Mouse (Mus musculus): ENCODE data around the gene 1700109H08Rik. TPM values are rescaled to one million over a fixed set of nuclear protein-coding genes. Genes with fewer than 3 reads are reported as not detected.
"Not testable (repeated sequence)": the region's sequence is repeated elsewhere in the genome, so short reads cannot be mapped to it uniquely, and the experiment has no call there.

The 1700109H08Rik gene
- polyA plus RNA-seq, 1 experiment = 4.9 TPM

DNA sequence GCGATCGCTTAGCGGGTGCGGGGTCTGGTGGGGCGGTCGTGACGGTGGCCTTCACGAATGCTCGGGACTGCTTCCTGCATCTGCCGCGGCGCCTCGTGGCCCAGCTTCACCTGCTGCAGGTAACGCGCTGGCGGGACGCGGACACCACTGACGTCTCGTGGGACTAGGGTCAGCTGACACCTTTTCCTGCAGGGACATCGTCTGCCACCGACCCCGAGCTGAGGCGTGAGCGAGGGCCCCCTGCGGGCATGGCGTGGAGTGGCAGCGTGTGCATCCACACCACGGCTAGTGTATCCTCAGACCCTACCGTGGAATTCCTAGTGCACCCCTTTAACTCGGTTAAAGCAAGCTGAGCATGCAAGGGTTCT, 25.0 kb downstream of the 1700109H08Rik start, which contains the start of gene Rbm48:
Gene Rbm48, minus strand, starts transcription at position 187 of the 368 bp plus-strand sequence.
- TF ChIP-seq CTCF (IDR thresholded peaks at IDR 0.05; ENCODE audit: extremely low read depth, insufficient read depth, low read length) (peak; percentile 56), POLR2A (IDR thresholded peaks at IDR 0.05; ENCODE audit: extremely low read depth, insufficient read depth, low read length) (peak; percentile 58; the same call in 1 of the 2 replicates)
- Histone ChIP-seq H3K4me3 (ENCODE audit: insufficient read depth, low read length) (peak within 1 kb of the TSS; percentile 80), H3K4me1 (ENCODE audit: control insufficient read depth, insufficient read depth, low read length) (peaks cover 5% of the 10 kb centered on the region), H3K27ac (ENCODE audit: insufficient read depth, low read length) (peak within 1 kb of the TSS; percentile 80)

DNA sequence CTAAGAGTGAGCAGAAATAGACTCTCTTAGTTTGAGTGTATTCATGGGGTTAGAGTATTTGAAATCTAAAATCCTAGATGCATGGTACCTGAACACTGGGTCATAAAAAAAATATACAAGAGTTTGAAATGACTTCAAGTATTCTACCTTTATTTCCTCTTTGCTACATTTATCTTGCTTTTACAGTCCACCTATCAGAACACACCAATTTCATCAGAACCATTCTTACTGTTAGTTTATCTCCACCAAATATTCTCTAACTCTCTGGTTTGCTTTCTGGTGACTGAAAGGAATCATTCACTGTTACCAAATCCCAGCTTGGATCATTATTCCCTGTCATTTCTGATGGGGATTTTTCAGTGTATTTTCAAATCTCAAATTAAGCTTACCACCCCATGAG, 25.8 kb downstream of the 1700109H08Rik start:
- Histone ChIP-seq H3K4me1 (ENCODE audit: control insufficient read depth, insufficient read depth, low read length) (peaks cover 5% of the 10 kb centered on the region), H3K27ac (ENCODE audit: insufficient read depth, low read length) (no peak overlapping the region), H3K4me3 (ENCODE audit: insufficient read depth, low read length) (peak overlapping the region; percentile 80; the same call in 1 of the 2 replicates)
- no peak for TF ChIP-seq CTCF (IDR thresholded peaks at IDR 0.05; ENCODE audit: extremely low read depth, insufficient read depth, low read length)
- TF ChIP-seq POLR2A (IDR thresholded peaks at IDR 0.05; ENCODE audit: extremely low read depth, insufficient read depth, low read length) = no peak

DNA sequence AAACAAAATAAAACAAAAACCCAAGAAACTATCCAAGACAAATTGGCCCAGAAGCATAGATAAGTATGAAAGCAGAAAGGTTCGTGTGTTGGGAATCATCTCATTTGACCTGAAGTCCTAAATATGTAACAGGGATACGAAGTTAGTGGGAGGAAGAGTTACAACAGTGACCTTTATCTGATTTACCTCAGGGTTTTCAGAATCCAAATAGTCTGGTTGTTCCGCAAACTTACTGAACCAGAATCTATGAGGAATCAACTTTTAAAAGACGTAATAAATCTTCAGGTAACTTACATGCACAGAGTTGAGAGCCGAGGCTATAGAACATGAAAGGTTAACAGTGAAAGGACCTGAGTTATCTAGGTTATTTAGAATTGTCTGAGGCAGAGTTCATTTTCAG, 27.4 kb downstream of the 1700109H08Rik start:
- no peak for TF ChIP-seq CTCF (IDR thresholded peaks at IDR 0.05; ENCODE audit: extremely low read depth, insufficient read depth, low read length)
- no peak for TF ChIP-seq POLR2A (IDR thresholded peaks at IDR 0.05; ENCODE audit: extremely low read depth, insufficient read depth, low read length)
- H3K4me1 ChIP-seq (ENCODE audit: control insufficient read depth, insufficient read depth, low read length) = peaks cover 5% of the 10 kb centered on the region
- H3K27ac ChIP-seq (ENCODE audit: insufficient read depth, low read length) = no peak overlapping the region
- no peak overlapping the region for H3K4me3 ChIP-seq (ENCODE audit: insufficient read depth, low read length)

- TF ChIP-seq CTCF (IDR thresholded peaks at IDR 0.05; ENCODE audit: extremely low read depth, insufficient read depth, low read length) (no peak), POLR2A (IDR thresholded peaks at IDR 0.05; ENCODE audit: extremely low read depth, insufficient read depth, low read length) (no peak)
- H3K4me3 ChIP-seq (ENCODE audit: insufficient read depth, low read length) = no peak overlapping the region
- H3K4me1 ChIP-seq (ENCODE audit: control insufficient read depth, insufficient read depth, low read length) = peaks cover 1% of the 10 kb centered on the region; the same call in 1 of the 2 replicates
- no peak overlapping the region for H3K27ac ChIP-seq (ENCODE audit: insufficient read depth, low read length)
Measured at GRCm38 (mm10) chr5:3600298-3600697, 28.9 kb downstream of the 1700109H08Rik start.

- peaks cover 1% of the 10 kb centered on the region; the same call in 1 of the 2 replicates for H3K4me1 ChIP-seq (ENCODE audit: control insufficient read depth, insufficient read depth, low read length)
- no peak for TF ChIP-seq CTCF (IDR thresholded peaks at IDR 0.05; ENCODE audit: extremely low read depth, insufficient read depth, low read length)
- no peak for TF ChIP-seq POLR2A (IDR thresholded peaks at IDR 0.05; ENCODE audit: extremely low read depth, insufficient read depth, low read length)
- H3K4me3 ChIP-seq (ENCODE audit: insufficient read depth, low read length) = no peak overlapping the region
- no peak overlapping the region for H3K27ac ChIP-seq (ENCODE audit: insufficient read depth, low read length)
Measured at GRCm38 (mm10) chr5:3600790-3601189, 29.4 kb downstream of the 1700109H08Rik start.

GRCm38 (mm10) chr5:3607114-3607513, 35.7 kb downstream of the 1700109H08Rik start:
- Histone ChIP-seq H3K4me1 (ENCODE audit: control insufficient read depth, insufficient read depth, low read length) (no peaks in the 10 kb centered on the region), H3K4me3 (ENCODE audit: insufficient read depth, low read length) (no peak overlapping the region), H3K27ac (ENCODE audit: insufficient read depth, low read length) (no peak overlapping the region)
- TF ChIP-seq POLR2A (IDR thresholded peaks at IDR 0.05; ENCODE audit: extremely low read depth, insufficient read depth, low read length) = no peak
- TF ChIP-seq CTCF (IDR thresholded peaks at IDR 0.05; ENCODE audit: extremely low read depth, insufficient read depth, low read length) = no peak

DNA sequence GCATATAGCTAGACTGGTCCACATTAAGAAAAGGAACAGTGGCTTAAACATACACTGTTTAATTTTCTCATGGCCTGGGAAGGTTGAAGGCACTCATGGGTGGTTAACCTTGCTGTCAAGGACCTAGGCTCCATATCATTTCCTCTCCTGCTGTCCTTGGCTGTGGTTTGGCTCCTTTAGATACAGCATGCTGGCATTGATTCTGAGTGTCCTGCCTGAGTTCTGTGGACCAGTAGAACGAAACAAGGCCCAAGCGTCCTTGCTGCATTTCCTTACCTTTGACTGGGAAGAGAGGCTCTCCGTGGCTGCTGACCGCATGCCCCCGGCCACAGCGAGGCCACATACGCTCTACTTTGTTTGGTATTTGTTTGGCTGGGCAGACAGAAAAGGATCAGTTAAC, 37.9 kb downstream of the 1700109H08Rik start:
- Histone ChIP-seq H3K4me1 (ENCODE audit: control insufficient read depth, insufficient read depth, low read length) (no peaks in the 10 kb centered on the region), H3K27ac (ENCODE audit: insufficient read depth, low read length) (no peak overlapping the region), H3K4me3 (ENCODE audit: insufficient read depth, low read length) (no peak overlapping the region)
- TF ChIP-seq CTCF (IDR thresholded peaks at IDR 0.05; ENCODE audit: extremely low read depth, insufficient read depth, low read length) (no peak), POLR2A (IDR thresholded peaks at IDR 0.05; ENCODE audit: extremely low read depth, insufficient read depth, low read length) (no peak)

DNA sequence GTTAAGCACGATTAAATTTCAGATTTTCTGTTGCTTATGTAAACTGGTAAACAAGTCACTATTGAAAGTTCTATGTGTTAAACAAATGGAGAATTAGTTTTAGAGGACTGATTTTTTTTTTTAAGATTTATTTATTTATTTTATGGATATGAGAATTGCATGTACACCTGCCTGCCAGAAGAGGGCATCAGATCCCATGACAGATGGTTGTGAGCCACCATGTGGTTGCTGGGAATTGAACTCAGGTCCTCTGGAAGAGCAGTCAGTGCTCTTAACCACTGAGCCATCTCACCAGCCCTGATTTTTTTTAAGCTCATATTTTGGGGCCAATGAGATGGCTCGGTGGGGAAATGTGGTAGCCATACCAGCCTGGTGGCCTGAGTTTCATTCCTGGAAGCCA, 40.5 kb downstream of the 1700109H08Rik start:
- not testable (repeated sequence) for H3K4me1 ChIP-seq (ENCODE audit: control insufficient read depth, insufficient read depth, low read length); H3K27ac ChIP-seq (ENCODE audit: insufficient read depth, low read length); H3K4me3 ChIP-seq (ENCODE audit: insufficient read depth, low read length)

GRCm38 (mm10) chr5:3620486-3620885, 49.1 kb downstream of the 1700109H08Rik start:
- Histone ChIP-seq H3K4me3 (ENCODE audit: insufficient read depth, low read length) (no peak overlapping the region), H3K27ac (ENCODE audit: insufficient read depth, low read length) (no peak overlapping the region), H3K4me1 (ENCODE audit: control insufficient read depth, insufficient read depth, low read length) (no peaks in the 10 kb centered on the region)
- no peak for TF ChIP-seq POLR2A (IDR thresholded peaks at IDR 0.05; ENCODE audit: extremely low read depth, insufficient read depth, low read length)
- no peak for TF ChIP-seq CTCF (IDR thresholded peaks at IDR 0.05; ENCODE audit: extremely low read depth, insufficient read depth, low read length)

DNA sequence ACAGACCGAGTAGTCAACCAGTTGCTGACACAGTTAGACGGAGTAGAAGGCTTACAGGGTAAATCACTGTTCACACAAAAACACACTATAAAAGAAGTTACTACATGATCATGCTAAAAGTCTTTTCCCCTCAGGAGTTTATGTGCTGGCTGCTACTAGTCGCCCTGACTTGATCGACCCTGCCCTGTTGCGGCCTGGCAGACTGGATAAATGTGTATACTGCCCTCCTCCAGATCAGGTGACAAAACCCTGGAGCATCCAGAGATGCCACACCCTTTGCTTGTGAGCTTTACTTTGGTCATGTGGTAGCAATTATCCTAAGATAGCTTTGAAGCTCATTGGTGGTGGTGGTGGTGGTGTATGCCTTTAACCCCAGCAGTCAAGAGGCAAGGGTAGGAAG, 58.7 kb downstream of the 1700109H08Rik start:
- Histone ChIP-seq H3K4me1 (ENCODE audit: control insufficient read depth, insufficient read depth, low read length) (no peaks in the 10 kb centered on the region), H3K4me3 (ENCODE audit: insufficient read depth, low read length) (no peak overlapping the region), H3K27ac (ENCODE audit: insufficient read depth, low read length) (no peak overlapping the region)
- TF ChIP-seq CTCF (IDR thresholded peaks at IDR 0.05; ENCODE audit: extremely low read depth, insufficient read depth, low read length) (no peak), POLR2A (IDR thresholded peaks at IDR 0.05; ENCODE audit: extremely low read depth, insufficient read depth, low read length) (no peak)

Data from cortical plate, adult 2 months (tissue).